Mouse (Mus musculus): Measurements from ENCODE around the gene Kdm4d. TPM values are rescaled to one million over a fixed set of nuclear protein-coding genes. Genes with fewer than 3 reads are reported as not detected.

The Kdm4d gene
- 0.21 and 0.37 TPM in 2 replicates for polyA plus RNA-seq (2015; fragmentation: Nextera tagmentation; extraction: Ambion mirVana)

DNA sequence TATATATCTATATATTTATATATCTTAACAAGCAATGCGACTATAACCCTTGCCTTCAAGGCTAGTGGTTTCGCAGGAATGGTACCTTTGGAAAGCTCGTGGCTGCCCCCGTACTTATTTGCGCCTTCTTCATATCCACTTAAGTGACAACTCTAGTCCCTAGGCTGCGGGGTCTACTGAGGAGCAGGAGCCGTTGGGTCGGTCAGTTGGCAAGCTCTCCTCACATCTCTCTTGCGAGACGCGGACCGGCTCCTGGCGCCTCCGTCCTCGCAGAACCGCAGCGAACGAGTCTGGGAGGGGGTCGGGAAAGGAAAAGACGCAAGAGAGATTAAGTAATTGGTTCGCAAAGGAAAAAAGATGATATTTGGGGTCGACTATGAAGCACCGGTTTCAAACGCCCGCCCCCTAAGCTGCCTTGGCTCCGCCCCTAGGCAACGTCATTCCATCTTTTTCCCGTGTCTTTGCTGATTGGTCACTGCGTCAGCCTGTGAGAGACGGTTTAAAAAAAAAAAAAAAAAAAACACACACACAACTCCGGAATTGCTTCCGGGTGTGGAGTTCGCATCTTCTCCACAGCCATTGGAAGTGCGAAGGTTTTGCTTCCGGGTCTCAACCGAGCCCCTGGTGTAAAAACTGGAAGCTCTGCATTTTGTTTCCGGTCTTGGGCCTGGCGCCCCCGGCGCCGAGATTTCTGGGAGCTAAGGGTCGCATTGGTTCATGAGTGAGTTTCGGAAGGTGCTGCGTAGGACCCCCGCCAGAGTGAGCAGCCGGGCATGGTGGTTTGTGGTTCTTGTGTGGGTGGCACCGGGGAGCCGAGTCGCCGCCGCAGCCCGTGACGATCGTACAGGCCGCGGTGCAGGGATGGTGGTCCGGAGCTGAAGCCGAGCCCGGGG is at the start of gene Kdm4d, which contains the start of gene Cwc15:
TSS of gene Kdm4d (minus strand) at position 460 of the 893 bp plus-strand sequence.
TSS of gene Cwc15 (plus strand) at position 595 of the 893 bp plus-strand sequence.
- ATAC-seq = peak; percentile 99
- WGBS = 1% methylated on average over 59 of the region's 59 CpGs
- no peaks in the 10 kb centered on the region for H3K27me3 ChIP-seq
- peak within 1 kb of the TSS; percentile 89 for H3K4me3 ChIP-seq
- H3K27ac ChIP-seq = peak within 1 kb of the TSS; percentile 59
- H3K4me2 ChIP-seq = peak within 1 kb of the TSS; percentile 78
- no peaks in the 10 kb centered on the region for H3K9me3 ChIP-seq (replicated peaks)
- H3K9ac ChIP-seq = peak within 1 kb of the TSS; percentile 87
- H3K4me1 ChIP-seq = peaks cover 20% of the 10 kb centered on the region
- H3K36me3 ChIP-seq (ENCODE audit: poor library complexity, severe bottlenecking) = peaks cover 26% of the 10 kb centered on the region

DNA sequence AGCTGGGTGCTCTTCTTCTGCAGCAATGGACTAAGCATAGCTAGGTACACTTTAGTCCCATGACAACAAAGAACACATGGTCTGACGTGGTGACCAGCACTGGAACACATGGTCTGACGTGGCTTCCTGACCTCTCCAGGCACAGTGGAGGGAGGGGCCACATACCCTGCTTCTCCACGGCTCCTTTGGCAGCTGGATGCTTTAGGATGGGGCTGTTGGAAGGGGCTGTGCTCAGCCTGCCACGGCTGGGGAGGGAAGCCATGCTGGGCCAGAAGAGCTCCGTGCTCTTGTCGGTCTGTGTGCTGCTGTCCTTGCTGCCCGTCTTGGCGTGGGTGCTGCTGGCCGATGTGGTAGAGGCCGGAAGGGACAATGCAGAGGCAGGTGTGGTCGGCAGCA is 48.1 kb upstream of the Kdm4d start:
- ATAC-seq = no peak
- H3K4me1 ChIP-seq = no peaks in the 10 kb centered on the region
- no peaks in the 10 kb centered on the region for H3K9me3 ChIP-seq (replicated peaks)
- peaks cover 87% of the 10 kb centered on the region for H3K36me3 ChIP-seq (ENCODE audit: poor library complexity, severe bottlenecking)
- no peak overlapping the region for H3K9ac ChIP-seq
- WGBS = 90% methylated on average over 11 of the region's 11 CpGs
- no peak overlapping the region for H3K4me2 ChIP-seq
- no peaks in the 10 kb centered on the region for H3K27me3 ChIP-seq
- no peak overlapping the region for H3K27ac ChIP-seq
- H3K4me3 ChIP-seq = no peak overlapping the region

DNA sequence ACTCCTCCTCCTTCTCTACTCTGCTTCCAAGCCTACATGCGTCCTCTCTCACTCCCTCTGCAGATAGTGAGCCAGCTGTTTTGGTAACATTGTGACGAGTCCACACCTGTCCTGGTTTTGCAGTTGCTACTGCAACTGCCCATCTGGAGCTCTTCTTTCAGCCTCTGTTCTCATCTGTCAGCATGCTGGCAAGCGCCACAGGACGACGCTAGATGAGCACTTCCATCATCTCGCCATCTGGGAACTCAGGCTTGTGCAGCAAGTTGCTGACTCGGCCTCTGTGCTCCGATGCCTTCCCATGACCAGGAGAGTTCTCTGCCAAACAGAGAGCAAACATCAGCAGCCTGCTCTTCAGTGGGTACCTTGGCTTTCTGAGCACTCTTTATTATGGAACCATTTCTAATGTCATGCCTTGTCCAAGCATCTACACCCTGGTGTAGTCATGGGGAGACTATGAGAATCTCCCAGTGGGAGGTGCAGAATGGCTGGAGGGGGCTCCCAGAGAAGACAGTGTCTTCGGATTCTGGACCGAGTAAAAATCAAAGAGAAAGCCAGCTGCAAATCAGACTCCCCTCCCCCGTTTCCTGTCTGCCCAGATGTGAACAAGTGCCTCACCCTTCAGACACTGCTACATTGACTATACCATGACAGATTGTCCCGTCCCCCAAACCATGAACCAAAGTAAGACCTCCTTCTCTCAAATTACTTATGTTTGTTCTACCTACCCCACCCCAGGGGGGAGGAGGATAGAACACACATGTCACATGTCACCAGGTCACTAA is 47.5 kb upstream of the Kdm4d start:
- Histone ChIP-seq H3K27ac (no peak overlapping the region), H3K4me2 (no peak overlapping the region), H3K9ac (no peak overlapping the region), H3K4me3 (no peak overlapping the region), H3K27me3 (no peaks in the 10 kb centered on the region), H3K9me3 (replicated peaks) (no peaks in the 10 kb centered on the region), H3K36me3 (ENCODE audit: poor library complexity, severe bottlenecking) (peaks cover 90% of the 10 kb centered on the region), H3K4me1 (no peaks in the 10 kb centered on the region)
- ATAC-seq = no peak
- WGBS = 90% methylated on average over 12 of the region's 12 CpGs

DNA sequence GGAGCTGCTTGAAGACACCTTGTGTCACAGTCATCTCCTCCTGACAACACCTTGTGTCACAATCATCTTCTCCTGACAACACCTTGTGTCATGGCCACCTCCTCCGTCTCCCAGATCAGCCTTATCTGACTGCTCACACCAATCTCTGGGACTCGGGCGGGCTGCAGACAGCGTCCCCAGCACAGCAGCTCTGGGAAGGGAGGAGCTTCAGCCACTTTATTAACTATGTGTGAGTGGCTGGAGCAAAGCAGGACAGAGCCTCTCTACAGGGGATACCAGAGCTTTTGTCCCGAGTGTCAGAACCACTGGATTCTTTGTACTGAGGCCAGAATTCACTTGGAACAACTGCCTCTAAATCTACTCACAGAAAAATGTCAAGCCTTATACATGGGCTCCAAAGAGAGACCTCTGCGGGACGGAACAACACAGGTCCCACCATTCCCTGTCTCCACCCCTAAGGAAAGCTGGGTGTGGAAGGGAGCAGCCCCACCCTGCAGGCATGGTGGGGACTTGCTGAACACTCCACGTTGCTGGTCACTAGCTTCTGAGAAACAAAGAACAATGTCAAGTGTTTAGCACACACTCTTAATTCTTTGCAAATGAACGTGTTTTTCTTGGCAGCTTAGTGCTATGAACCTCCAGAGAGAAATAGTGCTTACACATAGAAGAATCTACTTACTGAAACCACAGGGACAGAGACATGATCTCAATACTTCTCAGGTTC is 43.9 kb upstream of the Kdm4d start:
- no peak for ATAC-seq
- peaks cover 83% of the 10 kb centered on the region for H3K36me3 ChIP-seq (ENCODE audit: poor library complexity, severe bottlenecking)
- H3K4me1 ChIP-seq = no peaks in the 10 kb centered on the region
- no peaks in the 10 kb centered on the region for H3K9me3 ChIP-seq (replicated peaks)
- no peaks in the 10 kb centered on the region for H3K27me3 ChIP-seq
- H3K4me3 ChIP-seq = no peak overlapping the region
- no peak overlapping the region for H3K9ac ChIP-seq
- WGBS = 69% methylated on average over 9 of the region's 9 CpGs
- H3K4me2 ChIP-seq = no peak overlapping the region
- H3K27ac ChIP-seq = no peak overlapping the region

DNA sequence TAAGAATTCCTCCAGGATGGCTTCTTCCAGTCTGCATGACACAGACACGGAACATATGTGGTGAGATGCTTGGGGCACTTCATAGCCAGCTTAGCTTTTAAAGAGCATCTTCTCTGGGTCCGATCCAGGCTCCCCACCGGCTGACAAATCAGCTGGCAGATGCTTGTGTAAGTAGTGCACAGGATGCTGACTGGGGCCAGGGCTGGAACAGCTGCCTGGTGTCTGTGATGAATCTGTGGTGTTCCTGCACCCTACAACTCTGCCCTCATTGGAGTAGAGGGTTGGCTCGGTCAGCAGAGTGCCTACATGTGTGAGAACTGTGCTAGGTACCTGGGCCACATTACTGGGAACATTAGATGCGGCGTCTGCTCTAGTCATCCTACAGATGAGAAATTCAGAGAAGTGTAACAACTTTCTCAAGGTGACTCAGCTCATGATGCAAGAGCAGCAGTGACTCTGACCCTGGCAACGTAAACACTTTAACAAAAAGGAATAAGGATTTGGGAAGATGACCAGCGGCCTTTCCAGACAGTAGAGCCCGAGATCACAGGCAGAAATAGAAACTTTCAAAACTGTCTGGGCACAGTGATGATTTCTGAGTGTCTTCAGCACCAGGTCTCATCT is 34.7 kb upstream of the Kdm4d start:
- Histone ChIP-seq H3K27ac (no peak overlapping the region), H3K27me3 (no peaks in the 10 kb centered on the region), H3K9me3 (replicated peaks) (no peaks in the 10 kb centered on the region), H3K4me3 (no peak overlapping the region), H3K9ac (no peak overlapping the region), H3K36me3 (ENCODE audit: poor library complexity, severe bottlenecking) (peaks cover 8% of the 10 kb centered on the region; the same call in 1 of the 2 replicates), H3K4me1 (no peaks in the 10 kb centered on the region), H3K4me2 (no peak overlapping the region)
- WGBS = 89% methylated on average over 9 of the region's 9 CpGs
- no peak for ATAC-seq

DNA sequence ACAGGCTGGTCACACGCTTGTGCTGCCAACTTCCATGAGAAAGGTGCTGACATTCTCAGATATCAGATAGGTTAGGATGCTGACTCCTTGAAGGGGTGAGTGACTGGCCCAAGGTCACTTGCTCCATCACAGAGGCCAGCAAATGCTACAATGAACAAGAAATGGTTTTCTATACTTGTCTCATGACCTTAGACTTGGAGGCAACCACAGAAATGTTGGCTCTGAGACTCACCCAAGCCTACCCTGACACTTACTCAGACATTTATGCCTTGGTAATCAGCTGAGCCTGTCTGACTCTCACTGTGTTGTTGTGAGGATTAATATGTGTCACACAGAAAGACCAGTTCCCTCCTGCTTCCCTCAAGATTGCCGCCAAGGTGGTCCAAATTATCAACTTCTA is 33.4 kb upstream of the Kdm4d start:
- 89% methylated on average over 2 of the region's 2 CpGs for WGBS
- Histone ChIP-seq H3K9ac (no peak overlapping the region), H3K4me1 (no peaks in the 10 kb centered on the region), H3K27ac (no peak overlapping the region), H3K36me3 (ENCODE audit: poor library complexity, severe bottlenecking) (peaks cover 2% of the 10 kb centered on the region; the same call in 1 of the 2 replicates), H3K4me3 (no peak overlapping the region), H3K9me3 (replicated peaks) (no peaks in the 10 kb centered on the region), H3K27me3 (no peaks in the 10 kb centered on the region), H3K4me2 (no peak overlapping the region)
- no peak for ATAC-seq

DNA sequence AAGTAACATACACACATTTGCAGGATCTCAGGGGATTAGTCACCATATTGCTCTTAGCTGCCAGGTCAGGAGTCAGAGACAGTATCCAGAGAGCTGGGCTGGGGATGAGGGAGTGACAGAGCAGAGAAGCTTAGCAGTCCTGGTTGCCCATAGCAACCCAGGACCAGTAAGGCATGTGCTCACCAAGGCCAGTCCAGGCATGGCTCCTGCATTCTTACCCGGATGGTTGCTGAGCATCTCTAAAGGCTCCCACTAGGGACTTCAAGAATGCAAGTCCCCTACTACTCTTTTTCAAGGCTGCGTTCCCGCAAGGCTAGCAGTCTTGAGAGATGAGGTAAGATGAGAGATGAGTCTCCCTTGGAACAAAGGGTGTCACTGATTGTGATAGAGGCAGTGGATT is 32.0 kb upstream of the Kdm4d start:
- H3K4me1 ChIP-seq = no peaks in the 10 kb centered on the region
- H3K27me3 ChIP-seq = no peaks in the 10 kb centered on the region
- ATAC-seq = 0 out of 2 replicates have a peak, but pooled peaks have one; percentile 53

DNA sequence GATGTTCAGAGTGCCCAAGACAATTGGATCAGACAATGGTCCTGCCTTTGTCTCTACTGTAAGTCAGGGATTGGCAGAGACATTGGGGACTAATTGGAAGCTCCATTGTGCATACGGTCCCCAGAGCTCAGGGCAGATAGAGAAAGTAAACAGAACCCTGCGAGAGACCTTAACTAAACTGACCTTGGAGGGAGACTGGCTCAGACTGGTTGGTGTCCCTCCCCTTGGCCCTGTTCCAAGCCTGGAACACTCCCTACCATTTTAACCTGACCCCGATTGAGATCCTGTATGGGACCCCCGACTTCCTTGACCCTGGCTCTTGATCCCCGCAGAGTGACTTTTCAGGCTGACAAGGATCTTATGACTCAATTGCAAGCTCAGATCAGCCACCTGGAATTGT is 29.7 kb upstream of the Kdm4d start:
- Histone ChIP-seq H3K27me3 (no peaks in the 10 kb centered on the region), H3K36me3 (ENCODE audit: poor library complexity, severe bottlenecking) (no peaks in the 10 kb centered on the region), H3K4me1 (no peaks in the 10 kb centered on the region), H3K4me2 (no peak overlapping the region), H3K9me3 (replicated peaks) (no peaks in the 10 kb centered on the region), H3K4me3 (no peak overlapping the region), H3K9ac (no peak overlapping the region), H3K27ac (no peak overlapping the region)
- 77% methylated on average over 5 of the region's 5 CpGs for WGBS
- ATAC-seq = no peak

More for the DNA sequence above, 32.0 kb upstream of the Kdm4d start:
- 30% methylated on average over 3 of the region's 3 CpGs for WGBS
- Histone ChIP-seq H3K36me3 (ENCODE audit: poor library complexity, severe bottlenecking) (no peaks in the 10 kb centered on the region), H3K4me3 (no peak overlapping the region), H3K9ac (no peak overlapping the region), H3K27ac (no peak overlapping the region), H3K4me2 (no peak overlapping the region), H3K9me3 (replicated peaks) (no peaks in the 10 kb centered on the region)

DNA sequence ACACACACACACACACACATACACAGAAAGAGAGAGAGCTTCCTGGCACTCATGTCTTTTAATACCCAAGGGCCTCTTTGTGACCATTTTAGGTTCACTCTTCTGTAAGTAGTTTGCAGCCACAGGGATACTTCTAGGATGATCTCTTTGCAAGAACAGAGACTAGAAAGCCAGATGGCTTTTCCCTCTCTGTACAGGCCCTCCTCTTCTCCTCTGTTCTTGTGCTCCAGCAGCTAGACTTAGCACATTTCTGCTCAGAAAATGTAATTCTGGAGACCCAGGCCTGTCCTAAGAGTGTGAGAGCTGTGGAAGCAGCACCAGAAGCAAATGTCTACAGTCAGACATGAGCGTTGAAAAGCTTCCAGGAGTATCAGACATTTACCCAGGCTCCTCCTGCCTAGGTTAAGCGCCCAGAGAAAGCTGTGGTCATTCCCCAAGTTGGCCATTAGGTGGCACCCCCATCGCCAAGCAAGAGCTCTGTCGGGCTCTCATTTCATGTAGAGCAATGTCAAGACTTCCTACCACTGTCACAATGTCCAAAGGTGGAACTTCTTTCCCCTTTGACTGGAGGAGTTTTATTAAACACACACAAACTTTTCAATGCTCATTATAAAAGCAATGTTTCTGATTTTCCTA is 23.2 kb upstream of the Kdm4d start:
- Histone ChIP-seq H3K9ac (no peak overlapping the region), H3K36me3 (ENCODE audit: poor library complexity, severe bottlenecking) (no peaks in the 10 kb centered on the region), H3K4me2 (no peak overlapping the region), H3K27me3 (no peaks in the 10 kb centered on the region), H3K27ac (no peak overlapping the region), H3K9me3 (replicated peaks) (no peaks in the 10 kb centered on the region), H3K4me1 (no peaks in the 10 kb centered on the region), H3K4me3 (no peak overlapping the region)
- peak; percentile 88 for ATAC-seq
- 8% methylated on average over 4 of the region's 4 CpGs for WGBS

DNA sequence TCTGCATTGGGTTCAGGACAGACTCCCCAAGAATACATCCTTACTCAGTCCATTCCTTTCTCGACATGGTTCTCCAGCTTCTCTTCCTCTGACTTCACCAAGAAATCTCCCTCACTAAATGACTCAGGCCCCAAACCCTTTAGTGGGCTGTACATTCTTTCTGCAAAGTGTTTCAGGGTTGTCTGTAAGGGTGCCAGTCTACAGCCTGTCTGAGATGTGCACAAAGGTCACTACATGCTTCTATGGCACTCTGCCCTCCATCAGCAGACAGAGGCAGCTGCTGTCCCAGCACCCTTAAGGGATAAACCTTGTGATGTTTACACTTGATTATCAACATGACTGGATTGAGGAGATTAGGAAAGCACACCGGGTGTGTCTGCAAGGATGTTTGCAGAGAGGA is 21.4 kb upstream of the Kdm4d start:
- no peaks in the 10 kb centered on the region for H3K4me1 ChIP-seq
- 0 out of 2 replicates have a peak overlapping the region, but pooled peaks have one; percentile 5 for H3K9ac ChIP-seq
- no peak overlapping the region for H3K4me3 ChIP-seq
- WGBS = 42% methylated on average over 2 of the region's 2 CpGs
- no peaks in the 10 kb centered on the region for H3K36me3 ChIP-seq (ENCODE audit: poor library complexity, severe bottlenecking)
- no peak overlapping the region for H3K4me2 ChIP-seq
- no peaks in the 10 kb centered on the region for H3K9me3 ChIP-seq (replicated peaks)
- no peak for ATAC-seq
- H3K27ac ChIP-seq = no peak overlapping the region
- H3K27me3 ChIP-seq = no peaks in the 10 kb centered on the region

All from forebrain, embryonic 13.5 days (tissue).